Mouse (Mus musculus) forebrain, embryonic 11.5 days (tissue): ENCODE results near the gene Itsn1. TPM values are rescaled to one million over a fixed set of nuclear protein-coding genes. Genes with fewer than 3 reads are reported as not detected.

ENCODE experiments used
- ATAC-seq: fragments of 200-750 bp; cut with Nextera tagmentation; replicated peaks from 2 replicates; pipeline ENCODE4 v1.8.0; 2017; ENCODE audit warnings: moderate TSS enrichment; ENCODE audit not compliant: low FRiP score
- DNase-seq: peaks from one replicate; pipeline ENCODE4 v3.0.0-alpha.2; 2017; ENCODE audit warnings: low spot score
- H3K27ac ChIP-seq: fragments of 300-500 bp; sonication (generic); 2 replicates; pipeline ENCODE4 v1.5.1; 2014; ENCODE audit warnings: low read depth, low read length
- H3K27me3 ChIP-seq: fragments of 300-500 bp; sonication (generic); 2 replicates; pipeline ENCODE4 v1.6.1; 2014; ENCODE audit warnings: mild to moderate bottlenecking, low read length, mixed read lengths; ENCODE audit not compliant: control insufficient read depth, insufficient read depth
- H3K36me3 ChIP-seq: fragments of 300-500 bp; sonication (generic); 2 replicates; pipeline ENCODE4 v1.6.1; 2014; ENCODE audit warnings: mild to moderate bottlenecking, low read length, moderate library complexity, mixed read lengths; ENCODE audit not compliant: control insufficient read depth, insufficient read depth
- H3K4me1 ChIP-seq: fragments of 300-500 bp; sonication (generic); replicated peaks from 2 replicates; pipeline ENCODE4 v1.6.1; 2014; ENCODE audit warnings: low read length, mixed read lengths; ENCODE audit not compliant: control insufficient read depth, insufficient read depth
- H3K4me2 ChIP-seq: fragments of 300-500 bp; sonication (generic); 2 replicates; pipeline ENCODE4 v1.6.1; 2014; ENCODE audit warnings: low read depth, mild to moderate bottlenecking, low read length, moderate library complexity, mixed read lengths; ENCODE audit not compliant: severe bottlenecking
- H3K4me3 ChIP-seq: fragments of 300-500 bp; sonication (generic); 2 replicates; pipeline ENCODE4 v1.5.1; 2014; ENCODE audit warnings: low read depth, low read length
- H3K9ac ChIP-seq: fragments of 300-500 bp; sonication (generic); 2 replicates; pipeline ENCODE4 v1.6.1; 2014; ENCODE audit warnings: low read length
- H3K9me3 ChIP-seq: fragments of 300-500 bp; sonication (generic); 2 replicates; pipeline ENCODE4 v1.6.1; 2016; ENCODE audit warnings: low read length, mixed read lengths; ENCODE audit not compliant: control insufficient read depth
- WGBS: fragments of 180-500 bp; shearing (Covaris S2); extraction: QIAGEN DNeasy Blood & Tissue Kit; methylation state at CpG from one replicate; pipeline ENCODE4 v1.1.7; 2014; 5-methylcytosine and 5-hydroxymethylcytosine counted together
- polyA plus RNA-seq: library from polyadenylated mRNA; unstranded; fragments of >200 nt; fragmentation: Nextera tagmentation; extraction: Ambion mirVana; gene quantifications from 2 replicates; pipeline ENCODE4 v1.2.1, GENCODE M21; 2014

Gene Itsn1
- polyA plus RNA-seq, 1 experiment from 2014 or later, result 55.2 TPM

GRCm38 (mm10) chr16:91921340-91921739 lies 192.3 kb downstream of the Itsn1 start:
- Histone ChIP-seq H3K4me1 (peaks cover 2% of the 10 kb centered on the region; the same call in 1 of the 2 replicates), H3K4me2 (no peak overlapping the region), H3K27me3 (no peaks in the 10 kb centered on the region), H3K9ac (no peak overlapping the region), H3K9me3 (no peaks in the 10 kb centered on the region), H3K36me3 (peaks cover 8% of the 10 kb centered on the region; the same call in 1 of the 2 replicates), H3K27ac (no peak overlapping the region), H3K4me3 (no peak overlapping the region)
- 94% methylated on average over 11 of the region's 11 CpGs for WGBS
- ATAC-seq (no peak), DNase-seq (no peak)

- Histone ChIP-seq H3K27me3 (no peaks in the 10 kb centered on the region), H3K36me3 (peaks cover 15% of the 10 kb centered on the region), H3K4me2 (no peak overlapping the region), H3K9me3 (no peaks in the 10 kb centered on the region), H3K9ac (no peak overlapping the region), H3K27ac (no peak overlapping the region), H3K4me3 (no peak overlapping the region), H3K4me1 (peaks cover 2% of the 10 kb centered on the region; the same call in 1 of the 2 replicates)
- no peak for DNase-seq
- WGBS, result 85% methylated on average over 8 of the region's 8 CpGs
- no peak for ATAC-seq
Measured at GRCm38 (mm10) chr16:91922939-91923338, 193.9 kb downstream of the Itsn1 start.

DNA sequence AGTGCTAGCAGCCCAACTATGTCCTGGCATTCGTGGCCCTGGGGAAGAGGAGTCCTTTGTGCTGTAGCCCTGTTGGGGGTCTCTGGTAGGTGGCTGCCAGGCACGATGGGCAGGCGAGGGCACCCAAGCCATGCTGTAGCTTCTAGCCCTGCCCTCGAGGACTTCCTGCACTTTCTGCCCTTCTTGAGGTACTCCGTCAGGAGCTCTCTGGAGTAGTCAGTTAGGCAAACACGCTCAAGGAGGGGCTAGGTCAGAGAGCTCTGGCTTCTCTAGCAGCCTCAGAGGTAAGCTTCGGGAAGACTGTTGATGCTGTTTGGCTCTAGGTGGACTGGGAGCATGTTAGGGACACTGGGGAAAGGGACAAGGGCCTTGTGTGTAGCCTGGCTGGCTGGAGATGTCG lies 195.3 kb downstream of the Itsn1 start:
- H3K36me3 ChIP-seq, result peaks cover 19% of the 10 kb centered on the region
- no peak overlapping the region for H3K9ac ChIP-seq
- 89% methylated on average over 8 of the region's 8 CpGs for WGBS
- H3K27ac ChIP-seq, result no peak overlapping the region
- H3K4me2 ChIP-seq, result no peak overlapping the region
- ATAC-seq, result no peak
- H3K27me3 ChIP-seq, result no peaks in the 10 kb centered on the region
- H3K4me3 ChIP-seq, result no peak overlapping the region
- H3K4me1 ChIP-seq, result no peaks in the 10 kb centered on the region
- H3K9me3 ChIP-seq, result no peaks in the 10 kb centered on the region
- DNase-seq, result no peak

DNA sequence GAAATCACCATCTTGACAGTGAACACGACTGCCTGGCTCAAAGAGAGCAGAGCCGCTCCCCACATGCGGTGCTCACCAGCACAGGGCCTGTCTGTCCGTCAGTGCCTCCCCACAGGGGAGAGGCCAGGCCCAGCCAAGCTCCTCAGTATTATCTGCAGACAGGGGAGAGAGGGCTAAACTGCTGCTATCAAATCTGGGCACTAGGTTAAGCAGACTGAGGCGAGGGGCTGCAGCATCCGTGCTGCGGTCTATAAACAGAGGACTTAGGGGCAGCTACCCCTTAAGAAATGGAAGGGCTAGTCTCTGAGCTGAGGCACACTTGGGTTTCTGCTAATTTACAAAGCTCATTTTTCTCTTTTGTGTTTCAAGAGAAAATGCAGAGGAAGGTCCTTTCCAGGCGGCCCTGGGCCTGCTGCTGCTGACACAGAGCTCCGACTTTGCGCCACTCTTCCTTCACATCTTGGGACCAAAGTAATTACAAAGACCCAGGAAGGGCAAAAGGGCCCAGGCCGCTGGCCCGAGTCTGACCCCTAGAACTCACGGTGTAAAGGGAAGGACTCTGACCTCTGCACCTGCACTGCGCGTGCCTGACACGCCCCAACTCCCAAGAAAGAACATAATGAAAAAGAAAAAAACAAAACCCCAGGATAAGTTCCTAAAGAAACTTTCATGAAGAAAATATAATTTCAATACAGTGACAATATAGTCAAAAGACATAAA lies 199.0 kb downstream of the Itsn1 start:
- no peak overlapping the region for H3K4me2 ChIP-seq
- no peaks in the 10 kb centered on the region for H3K27me3 ChIP-seq
- no peak for ATAC-seq
- H3K9me3 ChIP-seq, result no peaks in the 10 kb centered on the region
- H3K36me3 ChIP-seq, result peaks cover 19% of the 10 kb centered on the region
- WGBS, result 82% methylated on average over 16 of the region's 16 CpGs
- H3K4me1 ChIP-seq, result no peaks in the 10 kb centered on the region
- H3K4me3 ChIP-seq, result no peak overlapping the region
- DNase-seq, result peak; percentile 38
- H3K27ac ChIP-seq, result no peak overlapping the region
- no peak overlapping the region for H3K9ac ChIP-seq

DNA sequence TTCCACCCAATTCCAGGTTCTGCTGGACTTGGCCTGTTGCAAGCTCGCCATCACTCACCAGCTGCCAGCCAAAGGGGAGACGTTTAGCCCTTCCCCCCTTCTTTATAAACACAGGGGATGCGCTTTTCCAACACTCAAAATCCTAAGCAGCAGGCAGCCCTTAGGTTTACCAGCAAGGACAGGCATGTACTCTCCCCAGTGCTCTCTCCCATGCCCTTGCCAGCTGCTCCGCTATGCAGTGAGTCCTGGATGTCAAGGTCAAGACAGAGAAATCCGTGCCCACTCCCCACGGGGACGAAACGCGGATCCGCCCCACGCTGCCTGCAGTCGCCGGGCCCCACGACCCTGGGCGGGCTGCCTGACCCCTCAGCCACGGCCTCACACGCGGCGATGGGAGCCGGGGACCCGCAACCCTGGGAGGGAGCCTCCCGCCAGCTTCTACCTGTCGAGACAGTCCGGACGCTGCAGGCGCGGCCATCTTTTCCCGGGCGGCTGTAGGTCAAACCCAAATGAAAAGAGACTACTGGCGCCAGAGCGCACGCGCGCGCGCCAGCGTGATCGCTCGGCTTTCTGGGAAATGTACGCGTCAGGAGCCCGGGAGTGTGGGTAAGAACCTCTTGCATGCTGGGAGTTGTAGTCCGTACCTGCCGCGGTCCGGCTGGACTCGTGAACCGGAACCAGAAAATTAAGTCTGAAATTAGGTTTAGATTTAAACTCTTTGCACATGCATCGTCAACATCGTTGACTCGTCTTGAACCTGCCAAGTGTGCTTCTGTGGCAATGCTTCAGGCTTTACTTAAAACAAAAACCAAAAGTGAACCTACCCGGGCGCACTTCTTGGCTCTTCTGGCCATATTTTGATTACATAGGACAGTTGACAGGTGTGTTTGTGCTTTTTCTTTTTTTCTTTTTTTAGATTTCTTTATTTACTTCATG lies 202.3 kb downstream of the Itsn1 start:
- Histone ChIP-seq H3K4me3 (peak overlapping the region; percentile 93), H3K27me3 (no peaks in the 10 kb centered on the region), H3K36me3 (peaks cover 11% of the 10 kb centered on the region), H3K9ac (peak overlapping the region; percentile 93), H3K4me1 (no peaks in the 10 kb centered on the region), H3K4me2 (peak overlapping the region; percentile 68), H3K27ac (no peak overlapping the region), H3K9me3 (no peaks in the 10 kb centered on the region)
- ATAC-seq, result peak; percentile 92
- peak; percentile 96 for DNase-seq
- WGBS, result under 1% methylated on average over 53 of the region's 53 CpGs

DNA sequence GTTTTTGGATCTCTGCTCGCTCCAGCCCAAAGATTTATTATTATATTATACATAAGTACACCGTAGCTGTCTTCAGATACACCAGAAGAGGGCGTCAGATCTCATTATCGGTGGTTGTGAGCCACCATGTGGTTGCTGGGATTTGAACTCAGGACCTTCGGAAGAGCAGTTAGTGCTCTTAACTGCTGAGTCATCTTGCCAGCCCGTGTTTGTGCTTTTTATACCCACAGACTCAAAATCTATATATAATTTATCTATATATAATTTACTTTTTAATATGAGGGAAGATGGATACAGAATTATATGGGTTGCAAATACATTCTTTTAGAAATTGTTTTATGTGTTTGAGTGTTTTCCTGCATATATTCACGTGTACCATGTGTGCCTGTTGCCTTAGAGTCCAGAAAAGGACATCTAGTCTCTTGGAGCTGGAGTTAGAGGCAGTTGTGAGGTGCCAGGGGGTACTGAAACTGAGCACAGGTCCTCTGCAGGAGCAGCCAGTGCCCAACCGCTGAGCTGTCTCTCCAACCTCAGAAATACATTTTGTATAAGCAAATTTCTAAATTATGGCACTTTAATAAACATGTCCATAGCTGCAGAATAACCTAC lies 203.1 kb downstream of the Itsn1 start:
- Histone ChIP-seq H3K27ac (no peak overlapping the region), H3K9ac (no peak overlapping the region; the same call in 1 of the 2 replicates), H3K4me1 (no peaks in the 10 kb centered on the region), H3K9me3 (no peaks in the 10 kb centered on the region), H3K4me3 (peak overlapping the region; percentile 93), H3K27me3 (no peaks in the 10 kb centered on the region; the same call in 1 of the 2 replicates), H3K36me3 (peaks cover 9% of the 10 kb centered on the region), H3K4me2 (peak overlapping the region; percentile 39)
- ATAC-seq (no peak), DNase-seq (peak; percentile 33)
- 62% methylated on average over 8 of the region's 8 CpGs for WGBS

DNA sequence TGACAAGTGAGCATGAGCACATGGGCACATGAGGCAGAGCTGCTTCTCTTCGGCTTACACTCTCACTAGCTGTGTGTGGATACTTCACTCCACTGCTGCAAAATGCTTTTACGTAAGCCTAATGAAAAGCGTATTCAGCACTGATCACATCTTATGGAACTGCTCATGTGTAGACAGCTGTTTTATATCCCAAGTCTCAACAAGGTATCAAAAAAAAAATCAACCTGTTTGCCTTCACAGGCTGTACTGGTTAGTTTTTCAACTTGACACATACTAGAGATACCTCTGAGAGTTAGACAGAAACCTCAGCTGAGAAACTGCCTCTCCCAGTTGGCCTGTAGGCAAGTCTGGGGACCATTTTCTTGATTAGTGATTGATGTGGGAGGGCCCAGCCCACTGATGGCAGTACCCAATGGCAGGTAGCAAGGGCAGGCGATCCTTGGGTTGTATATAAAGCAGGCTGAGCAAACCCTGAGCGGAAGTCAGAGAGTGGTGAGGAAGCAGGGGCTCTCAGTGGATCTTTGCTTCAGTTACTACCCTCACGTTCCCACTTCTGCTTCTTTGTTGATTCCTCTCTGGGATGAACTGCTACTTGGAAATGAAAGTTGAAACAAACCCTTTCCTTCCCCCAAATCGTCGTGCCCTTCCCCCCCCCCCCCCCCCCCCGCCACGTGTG lies 203.9 kb downstream of the Itsn1 start:
- Histone ChIP-seq H3K4me1 (no peaks in the 10 kb centered on the region), H3K4me2 (no peak overlapping the region), H3K9me3 (no peaks in the 10 kb centered on the region), H3K27ac (no peak overlapping the region), H3K9ac (no peak overlapping the region), H3K27me3 (no peaks in the 10 kb centered on the region; the same call in 1 of the 2 replicates), H3K36me3 (peaks cover 4% of the 10 kb centered on the region; the same call in 1 of the 2 replicates), H3K4me3 (no peak overlapping the region)
- ATAC-seq (no peak), DNase-seq (peak; percentile 39)
- WGBS, result 58% methylated on average over 8 of the region's 10 CpGs

DNA sequence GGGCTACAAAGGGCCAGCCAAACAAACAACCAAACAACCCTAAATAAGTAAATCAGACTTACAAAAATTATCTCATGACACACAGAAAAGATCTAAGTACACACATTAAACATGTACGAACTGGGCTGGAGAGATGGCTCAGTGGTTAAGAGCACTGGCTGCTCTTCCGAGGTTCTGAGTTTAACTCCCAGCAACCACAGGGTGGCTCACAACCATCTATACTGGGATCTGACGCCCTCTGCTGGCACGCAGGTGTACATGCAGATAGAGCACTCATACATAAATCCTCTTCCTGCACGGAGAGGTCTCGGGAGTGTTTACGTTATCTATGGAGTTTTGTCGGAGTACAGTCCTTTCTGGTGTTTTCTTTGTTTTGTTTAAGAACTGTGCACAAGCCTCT lies 206.0 kb downstream of the Itsn1 start:
- Histone ChIP-seq H3K4me2 (no peak overlapping the region), H3K9me3 (no peaks in the 10 kb centered on the region), H3K27me3 (no peaks in the 10 kb centered on the region; the same call in 1 of the 2 replicates), H3K9ac (no peak overlapping the region), H3K4me3 (no peak overlapping the region), H3K27ac (no peak overlapping the region), H3K4me1 (no peaks in the 10 kb centered on the region), H3K36me3 (no peaks in the 10 kb centered on the region)
- ATAC-seq (no peak), DNase-seq (peak; percentile 73)
- WGBS, result 43% methylated on average over 8 of the region's 8 CpGs
